Mouse (Mus musculus): Measurements from ENCODE around the gene Slc16a3. TPM values are rescaled to one million over a fixed set of nuclear protein-coding genes. Genes with fewer than 3 reads are reported as not detected.

Gene Slc16a3
- polyA plus RNA-seq, 1 experiment from 2014 or later, result 21.9 TPM

Other genes with a start within 250 kb of the Slc16a3 start
- gene Cenpx, start 234.7 kb upstream of the Slc16a3 start, polyA plus RNA-seq (2014; fragmentation: Nextera tagmentation; extraction: Ambion mirVana), result 157 and 195 TPM in 2 replicates
- 41.9 and 43.1 TPM in 2 replicates for gene Lrrc45, start 234.6 kb upstream of the Slc16a3 start, polyA plus RNA-seq (2014; fragmentation: Nextera tagmentation; extraction: Ambion mirVana)
- 5.0 and 28.7 TPM in 2 replicates for gene Rac3, start 227.0 kb upstream of the Slc16a3 start, polyA plus RNA-seq (2014; fragmentation: Nextera tagmentation; extraction: Ambion mirVana)
- gene Dcxr, start 221.2 kb upstream of the Slc16a3 start, polyA plus RNA-seq (2014; fragmentation: Nextera tagmentation; extraction: Ambion mirVana), result 21.1 and 23.2 TPM in 2 replicates
- gene Cbr2, start 216.4 kb upstream of the Slc16a3 start, polyA plus RNA-seq (2014; fragmentation: Nextera tagmentation; extraction: Ambion mirVana), result 0.47 TPM in 1 of 2 replicates, not detected in the other
- 5.2 and 7.9 TPM in 2 replicates for gene Hmga1b, start 185.7 kb upstream of the Slc16a3 start, polyA plus RNA-seq (2014; fragmentation: Nextera tagmentation; extraction: Ambion mirVana)
- 19.3 and 26.2 TPM in 2 replicates for gene Rfng, start 164.3 kb upstream of the Slc16a3 start, polyA plus RNA-seq (2014; fragmentation: Nextera tagmentation; extraction: Ambion mirVana)
- gene Gps1, start 164.2 kb upstream of the Slc16a3 start, polyA plus RNA-seq (2014; fragmentation: Nextera tagmentation; extraction: Ambion mirVana), result 213 and 239 TPM in 2 replicates
- 58.2 and 80.3 TPM in 2 replicates for gene Dus1l, start 152.1 kb upstream of the Slc16a3 start, polyA plus RNA-seq (2014; fragmentation: Nextera tagmentation; extraction: Ambion mirVana)
- gene Fasn, start 123.9 kb upstream of the Slc16a3 start, polyA plus RNA-seq (2014; fragmentation: Nextera tagmentation; extraction: Ambion mirVana), result 54.9 and 79.9 TPM in 2 replicates
- gene Ccdc57, start 15.6 kb upstream of the Slc16a3 start, polyA plus RNA-seq (2014; fragmentation: Nextera tagmentation; extraction: Ambion mirVana), result 5.0 and 9.2 TPM in 2 replicates
- 49.8 and 78.9 TPM in 2 replicates for gene Csnk1d, start 42.9 kb downstream of the Slc16a3 start, polyA plus RNA-seq (2014; fragmentation: Nextera tagmentation; extraction: Ambion mirVana)
- gene Cd7, start 90.9 kb downstream of the Slc16a3 start, polyA plus RNA-seq (2014; fragmentation: Nextera tagmentation; extraction: Ambion mirVana), result not detected in 2 replicates
- gene Sectm1b, start 115.1 kb downstream of the Slc16a3 start, polyA plus RNA-seq (2014; fragmentation: Nextera tagmentation; extraction: Ambion mirVana), result not detected in 2 replicates
- gene Sectm1a, start 132.7 kb downstream of the Slc16a3 start, polyA plus RNA-seq (2014; fragmentation: Nextera tagmentation; extraction: Ambion mirVana), result 0.22 and 0.26 TPM in 2 replicates
- gene Tex19.2, start 170.2 kb downstream of the Slc16a3 start, polyA plus RNA-seq (2014; fragmentation: Nextera tagmentation; extraction: Ambion mirVana), result not detected in 2 replicates
- gene Tex19.1, start 197.7 kb downstream of the Slc16a3 start, polyA plus RNA-seq (2014; fragmentation: Nextera tagmentation; extraction: Ambion mirVana), result not detected in 2 replicates
- not detected in 2 replicates for gene Uts2r, start 211.8 kb downstream of the Slc16a3 start, polyA plus RNA-seq (2014; fragmentation: Nextera tagmentation; extraction: Ambion mirVana)